Mouse (Mus musculus) liver, embryonic 13.5 days (tissue): ENCODE results near the gene Recql5. TPM values are rescaled to one million over a fixed set of nuclear protein-coding genes. Genes with fewer than 3 reads are reported as not detected.

Source experiments
- ATAC-seq: fragments of 200-750 bp; cut with Nextera tagmentation; 2 replicates; pipeline ENCODE4 v1.8.0; 2017; ENCODE audit warnings: low read depth, mild to moderate bottlenecking, moderate number of reproducible peaks, moderate library complexity
- DNase-seq: peaks from one replicate; pipeline ENCODE4 v3.0.0; 2022
- H3K27ac ChIP-seq: fragments of 300-500 bp; sonication (generic); 2 replicates; pipeline ENCODE4 v1.5.1; 2015; ENCODE audit warnings: moderate library complexity, mild to moderate bottlenecking, inconsistent platforms
- H3K27me3 ChIP-seq: fragments of 300-500 bp; sonication (generic); 2 replicates; pipeline ENCODE4 v1.6.1; 2015; ENCODE audit warnings: mild to moderate bottlenecking, inconsistent platforms
- H3K36me3 ChIP-seq: fragments of 300-500 bp; sonication (generic); 2 replicates; pipeline ENCODE4 v1.6.1; 2015; ENCODE audit warnings: mild to moderate bottlenecking, inconsistent platforms
- H3K4me1 ChIP-seq: fragments of 300-500 bp; sonication (generic); replicated peaks from 2 replicates; pipeline ENCODE4 v1.6.1; 2015; ENCODE audit warnings: inconsistent platforms
- H3K4me2 ChIP-seq: fragments of 300-500 bp; sonication (generic); 2 replicates; pipeline ENCODE4 v1.6.1; 2015; ENCODE audit warnings: inconsistent platforms, mild to moderate bottlenecking, moderate library complexity
- H3K4me3 ChIP-seq: fragments of 300-500 bp; sonication (generic); replicated peaks from 2 replicates; pipeline ENCODE4 v1.5.1; 2015; ENCODE audit warnings: mild to moderate bottlenecking, inconsistent platforms
- H3K9ac ChIP-seq: fragments of 300-500 bp; sonication (generic); 2 replicates; pipeline ENCODE4 v1.6.1; 2015; ENCODE audit warnings: mild to moderate bottlenecking, inconsistent platforms
- H3K9me3 ChIP-seq: fragments of 300-500 bp; sonication (generic); replicated peaks from 2 replicates; pipeline ENCODE4 v1.6.1; 2016; ENCODE audit warnings: inconsistent platforms
- WGBS: fragments of 180-500 bp; shearing (Covaris S2); methylation state at CpG from one replicate; pipeline ENCODE4 v1.1.7; 2015; ENCODE audit not compliant: insufficient replicate concordance; 5-methylcytosine and 5-hydroxymethylcytosine counted together
- polyA plus RNA-seq: library from polyadenylated mRNA; unstranded; fragments of >200 nt; fragmentation: Nextera tagmentation; extraction: Ambion mirVana; gene quantifications from 2 replicates; pipeline ENCODE4 v1.2.1, GENCODE M21; 2015

The Recql5 gene
- polyA plus RNA-seq, 1 experiment from 2014 or later = 9.9 TPM

- peaks cover 41% of the 10 kb centered on the region for H3K36me3 ChIP-seq
- no peaks in the 10 kb centered on the region for H3K27me3 ChIP-seq
- under 1% methylated on average over 16 of the region's 16 CpGs for WGBS
- peak overlapping the region; percentile 86 for H3K4me2 ChIP-seq
- H3K9me3 ChIP-seq = no peaks in the 10 kb centered on the region
- ATAC-seq (peak; percentile 45), DNase-seq (no peak)
- peaks cover 39% of the 10 kb centered on the region for H3K4me1 ChIP-seq
- H3K27ac ChIP-seq = peak overlapping the region; percentile 51; the same call in 1 of the 2 replicates
- peak overlapping the region; percentile 87 for H3K9ac ChIP-seq
- peak overlapping the region; percentile 92 for H3K4me3 ChIP-seq
Observed at GRCm38 (mm10) chr11:115933747-115934110, 452 bp upstream of the Recql5 start.

- peaks cover 39% of the 10 kb centered on the region for H3K4me1 ChIP-seq
- 0 out of 2 replicates have a peak overlapping the region, but pooled peaks have one; percentile 92 for H3K4me3 ChIP-seq
- H3K4me2 ChIP-seq = peak overlapping the region; percentile 91; the same call in 1 of the 2 replicates
- DNase-seq = no peak
- H3K36me3 ChIP-seq = peaks cover 40% of the 10 kb centered on the region
- no peaks in the 10 kb centered on the region for H3K27me3 ChIP-seq
- no peaks in the 10 kb centered on the region for H3K9me3 ChIP-seq
- H3K27ac ChIP-seq = no peak overlapping the region
- no peak for ATAC-seq
- WGBS = 44% methylated on average over 3 of the region's 3 CpGs
- no peak overlapping the region for H3K9ac ChIP-seq
Observed at GRCm38 (mm10) chr11:115931235-115931634, 2.0 kb downstream of the Recql5 start.

- DNase-seq (no peak), ATAC-seq (no peak)
- Histone ChIP-seq H3K4me1 (peaks cover 31% of the 10 kb centered on the region), H3K4me3 (no peak overlapping the region), H3K4me2 (no peak overlapping the region), H3K27me3 (no peaks in the 10 kb centered on the region), H3K36me3 (peaks cover 35% of the 10 kb centered on the region), H3K9ac (no peak overlapping the region), H3K27ac (no peak overlapping the region), H3K9me3 (no peaks in the 10 kb centered on the region)
- 65% methylated on average over 3 of the region's 3 CpGs for WGBS
Observed at GRCm38 (mm10) chr11:115929818-115930217, 3.5 kb downstream of the Recql5 start.

- H3K36me3 ChIP-seq = peaks cover 40% of the 10 kb centered on the region
- H3K4me1 ChIP-seq = peaks cover 23% of the 10 kb centered on the region
- ATAC-seq (no peak), DNase-seq (no peak)
- H3K9me3 ChIP-seq = no peaks in the 10 kb centered on the region
- H3K4me3 ChIP-seq = no peak overlapping the region
- no peak overlapping the region for H3K4me2 ChIP-seq
- H3K27me3 ChIP-seq = no peaks in the 10 kb centered on the region
- WGBS = 85% methylated on average over 8 of the region's 8 CpGs
- no peak overlapping the region for H3K27ac ChIP-seq
- no peak overlapping the region for H3K9ac ChIP-seq
Observed at GRCm38 (mm10) chr11:115929031-115929430, 4.2 kb downstream of the Recql5 start.

GRCm38 (mm10) chr11:115921986-115922385, 11.3 kb downstream of the Recql5 start:
- Histone ChIP-seq H3K9ac (no peak overlapping the region), H3K4me2 (no peak overlapping the region), H3K27ac (no peak overlapping the region), H3K9me3 (no peaks in the 10 kb centered on the region), H3K4me1 (peaks cover 3% of the 10 kb centered on the region; the same call in 1 of the 2 replicates), H3K4me3 (no peak overlapping the region), H3K36me3 (peaks cover 51% of the 10 kb centered on the region), H3K27me3 (no peaks in the 10 kb centered on the region)
- DNase-seq (no peak), ATAC-seq (no peak)
- 83% methylated on average over 1 of the region's 1 CpGs for WGBS

GRCm38 (mm10) chr11:115920110-115920818, 13.0 kb downstream of the Recql5 start:
- H3K4me3 ChIP-seq = no peak overlapping the region
- DNase-seq = no peak
- H3K27me3 ChIP-seq = no peaks in the 10 kb centered on the region
- H3K9ac ChIP-seq = no peak overlapping the region
- peak; percentile 73 for ATAC-seq
- H3K9me3 ChIP-seq = no peaks in the 10 kb centered on the region
- peak overlapping the region; percentile 72 for H3K27ac ChIP-seq
- H3K4me2 ChIP-seq = no peak overlapping the region
- 25% methylated on average over 6 of the region's 6 CpGs for WGBS
- H3K36me3 ChIP-seq = peaks cover 62% of the 10 kb centered on the region
- peaks cover 20% of the 10 kb centered on the region for H3K4me1 ChIP-seq

- Histone ChIP-seq H3K27me3 (no peaks in the 10 kb centered on the region), H3K36me3 (peaks cover 57% of the 10 kb centered on the region), H3K4me2 (no peak overlapping the region), H3K9me3 (no peaks in the 10 kb centered on the region), H3K4me3 (no peak overlapping the region), H3K9ac (no peak overlapping the region), H3K27ac (0 out of 2 replicates have a peak overlapping the region, but pooled peaks have one; percentile 2), H3K4me1 (peaks cover 29% of the 10 kb centered on the region)
- 85% methylated on average over 5 of the region's 5 CpGs for WGBS
- DNase-seq (no peak), ATAC-seq (no peak)
Observed at GRCm38 (mm10) chr11:115919073-115919472, 14.2 kb downstream of the Recql5 start.

GRCm38 (mm10) chr11:115918637-115919036, 14.6 kb downstream of the Recql5 start:
- ATAC-seq (no peak), DNase-seq (no peak)
- H3K9ac ChIP-seq = no peak overlapping the region
- peaks cover 56% of the 10 kb centered on the region for H3K36me3 ChIP-seq
- 76% methylated on average over 5 of the region's 5 CpGs for WGBS
- H3K27ac ChIP-seq = peak overlapping the region; percentile 50; the same call in 1 of the 2 replicates
- no peaks in the 10 kb centered on the region for H3K27me3 ChIP-seq
- H3K4me1 ChIP-seq = peaks cover 29% of the 10 kb centered on the region
- no peak overlapping the region for H3K4me3 ChIP-seq
- H3K9me3 ChIP-seq = no peaks in the 10 kb centered on the region
- H3K4me2 ChIP-seq = no peak overlapping the region

- 82% methylated on average over 4 of the region's 4 CpGs for WGBS
- no peaks in the 10 kb centered on the region for H3K27me3 ChIP-seq
- H3K4me3 ChIP-seq = no peak overlapping the region
- no peak overlapping the region for H3K4me2 ChIP-seq
- no peak for DNase-seq
- peak overlapping the region; percentile 39; the same call in 1 of the 2 replicates for H3K9ac ChIP-seq
- no peaks in the 10 kb centered on the region for H3K9me3 ChIP-seq
- peaks cover 47% of the 10 kb centered on the region for H3K36me3 ChIP-seq
- ATAC-seq = no peak
- 0 out of 2 replicates have a peak overlapping the region, but pooled peaks have one; percentile 2 for H3K27ac ChIP-seq
- H3K4me1 ChIP-seq = peaks cover 49% of the 10 kb centered on the region
Observed at GRCm38 (mm10) chr11:115916579-115916978, 16.7 kb downstream of the Recql5 start.

GRCm38 (mm10) chr11:115911632-115912376, 21.5 kb downstream of the Recql5 start, which contains the start of gene Smim6:
Gene Smim6, plus strand, starts transcription at chr11:115912017.
- H3K4me1 ChIP-seq = peaks cover 89% of the 10 kb centered on the region
- H3K4me3 ChIP-seq = no peak within 1 kb of the TSS; the same call in 1 of the 2 replicates
- peak; percentile 69 for ATAC-seq
- 14% methylated on average over 11 of the region's 11 CpGs for WGBS
- no peak for DNase-seq
- H3K27me3 ChIP-seq = no peaks in the 10 kb centered on the region
- no peaks in the 10 kb centered on the region for H3K9me3 ChIP-seq
- H3K4me2 ChIP-seq = peak within 1 kb of the TSS; percentile 45
- H3K27ac ChIP-seq = peak within 1 kb of the TSS; percentile 94
- peaks cover 58% of the 10 kb centered on the region for H3K36me3 ChIP-seq
- peak within 1 kb of the TSS; percentile 66 for H3K9ac ChIP-seq

GRCm38 (mm10) chr11:115911134-115911561, 22.1 kb downstream of the Recql5 start:
- peak; percentile 88 for ATAC-seq
- H3K9ac ChIP-seq = peak overlapping the region; percentile 66

More at GRCm38 (mm10) chr11:115911134-115911561, 22.1 kb downstream of the Recql5 start:
- Histone ChIP-seq H3K4me3 (no peak overlapping the region; the same call in 1 of the 2 replicates), H3K4me2 (peak overlapping the region; percentile 45), H3K9me3 (no peaks in the 10 kb centered on the region), H3K27me3 (no peaks in the 10 kb centered on the region), H3K36me3 (peaks cover 58% of the 10 kb centered on the region), H3K27ac (peak overlapping the region; percentile 94), H3K4me1 (peaks cover 90% of the 10 kb centered on the region)
- peak; percentile 73 for DNase-seq
- WGBS = 15% methylated on average over 5 of the region's 5 CpGs
